Mouse (Mus musculus) megakaryocyte progenitor cell, adult 5-6 weeks (primary cell): ENCODE data around the gene Cdh4. TPM values are rescaled to one million over a fixed set of nuclear protein-coding genes. Genes with fewer than 3 reads are reported as not detected.

ENCODE experiments used
- ATAC-seq: replicated peaks from 2 replicates; pipeline ENCODE4 v1.8.0; 2016; ENCODE audit warnings: mild to moderate bottlenecking, moderate TSS enrichment, inconsistent platforms; ENCODE audit not compliant: poor library complexity
- total RNA-seq, 2 experiments: library from RNA; stranded (forward) in 1 of 2; stranded (reverse) in 1 of 2; fragments of 157-497, 149-512 nt in 1 of 2; fragments of 200-1000 nt in 1 of 2; gene quantifications; 2 replicates each; pipeline versions ENCODE4 v1.2.3 to v1.2.4; 2015 to 2017

Gene Cdh4
- total RNA-seq, 2 experiments from 2014 or later: not detected

DNA sequence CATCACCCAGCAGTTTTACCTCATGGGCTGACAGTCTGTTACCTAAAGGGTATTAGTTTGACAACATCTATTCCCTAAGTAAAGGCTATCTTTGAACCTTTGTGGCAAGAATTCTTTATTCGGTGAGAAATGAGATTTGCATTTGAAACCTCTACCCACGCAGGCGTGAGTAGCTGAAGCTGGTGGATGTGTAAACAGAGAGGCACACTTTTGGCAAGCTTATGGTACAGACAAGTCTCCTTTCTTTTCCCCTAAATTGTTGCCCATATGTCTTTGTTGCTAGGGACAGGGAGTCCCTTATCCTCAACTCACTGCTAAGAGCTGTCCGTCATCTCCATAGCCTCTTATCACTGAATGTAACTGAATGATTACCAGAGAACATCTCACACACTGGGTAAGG, 21.3 kb downstream of the Cdh4 start:
- no peak for ATAC-seq

DNA sequence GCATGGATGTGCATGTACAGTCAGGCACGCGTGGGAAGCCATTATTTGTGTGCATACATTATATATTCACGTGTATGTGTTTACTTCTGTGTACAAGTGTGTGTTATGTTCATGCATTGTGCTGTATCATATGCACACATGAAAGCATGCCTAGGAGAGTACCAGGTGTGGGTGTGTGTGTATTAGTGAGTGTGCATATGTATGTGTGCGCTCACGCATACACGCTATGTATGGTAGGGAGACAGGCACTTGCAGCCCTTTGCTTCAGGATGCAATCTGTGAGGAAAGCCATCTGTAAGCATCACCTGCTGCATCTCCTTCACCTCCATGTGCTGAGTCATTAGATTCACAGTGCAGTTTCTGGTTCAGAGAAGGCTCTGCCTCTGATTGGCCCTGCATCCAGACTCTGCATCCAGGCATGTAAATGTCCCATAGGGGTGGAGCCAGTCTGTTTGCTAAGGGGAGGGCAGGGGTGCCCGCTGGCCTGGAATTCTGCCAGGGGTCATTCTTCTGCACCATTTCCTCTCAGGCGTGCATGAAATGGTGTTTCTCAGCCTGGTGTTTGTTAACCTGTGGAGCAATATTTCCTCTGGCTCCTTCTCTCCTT, 25.7 kb downstream of the Cdh4 start:
- no peak for ATAC-seq

DNA sequence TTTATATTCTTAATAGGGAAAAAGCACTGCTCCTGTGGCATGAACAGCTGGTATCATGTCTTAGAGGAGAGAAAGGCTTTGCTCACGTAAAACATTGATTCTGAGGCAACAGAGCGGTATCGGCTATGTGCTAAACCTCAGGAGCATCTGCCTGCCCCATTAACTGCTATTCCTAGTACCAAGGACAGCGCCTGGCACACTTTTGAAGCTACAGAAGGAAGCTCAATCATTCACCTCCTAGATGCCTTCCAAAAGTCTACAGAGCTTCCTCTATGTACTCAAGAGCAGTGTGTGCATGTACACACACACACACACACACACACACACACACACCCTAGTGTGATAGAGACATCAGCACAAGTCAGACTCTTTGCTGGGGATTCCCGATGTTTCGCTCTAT, 34.4 kb downstream of the Cdh4 start:
- ATAC-seq: no peak

DNA sequence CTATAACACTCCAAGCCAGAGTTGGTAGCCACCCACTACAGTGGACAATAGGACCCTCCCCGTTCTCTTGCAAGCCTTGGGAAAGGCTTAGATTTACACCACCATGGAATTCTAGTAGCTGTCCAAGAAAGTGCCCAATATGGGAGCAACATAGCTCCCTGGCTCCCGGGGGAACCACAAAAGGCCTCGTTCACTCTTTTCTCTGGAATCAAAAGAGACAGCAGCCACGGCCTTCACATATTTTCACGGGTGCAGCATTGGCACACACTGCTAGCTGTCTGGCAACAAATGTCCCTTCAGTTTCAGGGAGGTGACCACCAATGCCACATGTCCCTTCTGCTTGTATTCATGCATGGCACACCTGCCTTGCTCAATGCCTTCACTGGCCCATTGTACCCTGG, 38.6 kb downstream of the Cdh4 start:
- no peak for ATAC-seq

DNA sequence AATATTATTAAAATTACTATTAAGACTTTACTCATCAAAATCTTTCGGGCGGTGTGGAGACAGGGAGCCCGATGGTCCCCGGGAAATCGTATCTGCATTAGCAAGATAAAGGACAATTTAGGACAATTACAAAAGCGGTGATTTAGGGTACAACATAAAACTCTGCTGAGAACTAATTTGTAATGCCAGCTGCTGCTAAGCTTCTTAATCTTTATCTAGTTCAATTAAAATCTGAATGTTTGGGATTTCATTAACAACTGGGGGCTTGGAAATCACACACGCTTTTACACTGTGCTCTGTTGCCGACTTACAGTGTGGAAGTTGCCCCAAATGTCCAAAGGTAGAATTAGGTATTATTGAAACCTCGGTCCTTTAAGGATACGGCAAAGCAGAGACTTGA, 39.1 kb downstream of the Cdh4 start:
- no peak for ATAC-seq

DNA sequence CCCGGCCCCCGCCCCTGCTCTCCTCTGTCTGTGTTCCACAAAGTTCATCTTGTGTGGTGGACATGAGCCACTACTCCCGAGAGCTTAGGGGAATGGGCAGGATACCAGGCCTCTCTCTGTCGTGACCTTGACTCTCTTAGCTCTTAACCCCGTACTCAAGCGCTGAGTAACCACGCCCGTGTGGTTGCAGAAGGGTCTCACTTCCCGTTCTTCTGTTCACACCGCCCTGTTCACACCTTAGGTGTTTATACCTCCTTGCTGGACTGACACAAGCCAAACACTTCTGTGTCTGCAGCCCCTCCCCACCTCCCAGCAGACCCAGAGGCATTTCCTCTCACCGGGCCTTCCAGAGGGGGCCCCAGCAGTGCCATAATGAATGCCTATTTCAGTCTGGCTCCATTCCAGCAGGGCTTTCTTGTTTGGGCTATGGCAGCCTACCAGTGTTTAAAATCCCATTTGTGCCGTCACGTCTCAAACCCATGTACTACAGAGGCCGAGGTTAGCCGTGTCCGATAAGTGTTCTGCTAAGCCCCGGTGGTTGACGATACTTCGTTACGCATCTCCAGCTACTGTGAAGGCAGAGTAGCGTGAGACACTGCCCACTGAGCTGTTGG, 46.4 kb downstream of the Cdh4 start:
- ATAC-seq: no peak

DNA sequence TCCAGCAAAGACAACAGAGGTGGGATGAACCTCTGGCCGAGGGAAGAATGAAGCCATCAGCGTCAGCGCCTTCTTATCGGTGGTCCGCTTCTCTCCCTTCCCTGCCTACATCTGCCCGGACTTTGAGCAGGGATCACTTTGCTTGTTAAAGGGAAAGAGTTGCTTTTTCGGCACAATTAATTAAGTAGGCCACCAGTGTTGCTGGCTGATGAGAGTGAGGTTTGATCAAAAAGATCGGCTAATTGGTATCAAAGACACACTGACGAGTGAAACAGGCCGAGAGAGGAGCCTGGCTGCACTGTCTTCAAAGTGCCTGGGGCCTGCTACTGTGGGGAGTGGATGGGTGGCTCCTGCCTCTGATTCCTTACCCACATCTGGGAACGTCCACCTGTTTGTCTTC, 49.7 kb downstream of the Cdh4 start:
- no peak for ATAC-seq

DNA sequence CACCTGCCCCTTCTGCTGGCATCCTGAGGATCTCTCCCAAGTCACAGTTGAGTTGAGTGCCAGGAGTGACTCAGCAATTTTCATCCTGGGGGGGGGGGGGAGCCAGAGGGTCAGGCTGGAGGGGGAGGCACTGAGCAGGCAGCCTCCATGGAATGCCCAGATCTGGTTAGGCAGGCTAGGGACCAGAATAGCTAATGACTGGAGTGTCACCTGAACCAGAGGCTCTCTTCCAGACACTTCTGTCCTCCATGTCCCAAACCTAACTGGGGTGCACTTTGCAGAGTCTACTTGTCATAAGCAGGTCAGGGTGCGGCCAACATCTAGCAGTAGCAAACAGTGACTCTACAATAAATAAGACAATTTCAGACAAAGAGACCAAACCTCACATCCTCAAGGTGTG, 52.0 kb downstream of the Cdh4 start:
- no peak for ATAC-seq

DNA sequence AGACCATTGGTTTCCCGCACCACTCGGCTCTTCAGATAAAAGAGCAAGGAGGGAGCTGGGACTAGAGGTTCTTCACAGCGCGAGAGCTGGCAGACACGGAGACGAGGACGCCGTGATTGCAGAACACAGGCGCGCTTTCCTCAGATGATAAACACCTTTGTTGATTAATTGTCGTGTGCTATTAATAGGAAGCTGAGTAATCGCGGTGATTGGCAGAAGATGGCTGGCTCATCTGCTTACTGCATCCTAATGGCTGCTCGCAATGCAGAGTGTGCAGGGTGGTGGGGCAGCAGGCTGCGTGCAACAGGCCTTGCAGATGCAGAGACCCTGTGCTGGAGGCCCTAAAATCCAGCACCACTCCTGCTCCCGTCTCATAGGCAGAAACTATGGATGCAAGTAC, 68.2 kb downstream of the Cdh4 start:
- no peak for ATAC-seq

DNA sequence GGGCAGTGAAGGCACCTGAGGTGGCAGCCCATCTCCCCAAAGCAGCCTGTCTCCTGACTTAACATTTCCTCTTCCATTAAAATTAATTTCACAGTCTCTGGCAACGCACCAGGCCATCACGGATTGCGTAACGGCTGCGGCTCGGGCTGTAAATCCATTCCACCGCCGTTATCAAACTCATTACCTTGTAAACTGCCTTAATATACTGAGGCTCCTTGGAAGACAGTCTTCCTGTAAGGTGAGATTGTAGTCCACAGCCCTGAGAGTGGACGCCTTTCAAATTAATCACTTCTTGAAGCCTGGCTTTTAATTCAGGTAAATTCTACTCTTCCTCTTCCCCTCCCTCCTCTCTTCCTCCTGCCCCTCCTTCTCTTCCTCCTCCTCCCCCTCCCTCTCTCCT, 74.3 kb downstream of the Cdh4 start:
- no peak for ATAC-seq

DNA sequence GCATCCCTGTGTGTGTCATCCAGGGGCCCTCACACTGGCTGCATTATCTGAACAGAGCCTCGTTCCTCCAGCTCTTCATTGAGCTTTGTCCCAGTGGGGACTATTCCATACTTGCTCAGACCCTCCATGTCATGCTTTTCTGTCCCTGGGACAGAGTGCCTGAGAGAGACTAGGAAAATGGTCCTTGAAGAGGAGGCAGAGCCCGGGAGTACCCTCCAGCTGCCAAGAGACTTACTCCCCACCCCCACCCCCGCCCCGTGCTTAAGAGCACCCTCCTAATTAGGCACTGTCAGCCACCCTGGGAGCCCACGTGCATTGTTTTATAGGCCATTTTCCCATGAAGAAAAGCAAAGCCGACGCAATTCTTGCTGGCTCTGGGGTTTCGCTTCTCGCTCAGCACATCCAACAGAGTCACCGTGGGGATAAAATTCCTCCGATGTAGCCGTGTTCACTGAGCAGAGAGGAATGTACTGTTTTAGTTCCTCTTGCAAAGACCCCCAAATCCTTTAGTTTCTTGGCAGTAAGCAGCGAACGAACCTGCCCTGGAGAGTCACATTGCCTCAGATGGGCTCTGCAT, 76.3 kb downstream of the Cdh4 start:
- no peak for ATAC-seq

DNA sequence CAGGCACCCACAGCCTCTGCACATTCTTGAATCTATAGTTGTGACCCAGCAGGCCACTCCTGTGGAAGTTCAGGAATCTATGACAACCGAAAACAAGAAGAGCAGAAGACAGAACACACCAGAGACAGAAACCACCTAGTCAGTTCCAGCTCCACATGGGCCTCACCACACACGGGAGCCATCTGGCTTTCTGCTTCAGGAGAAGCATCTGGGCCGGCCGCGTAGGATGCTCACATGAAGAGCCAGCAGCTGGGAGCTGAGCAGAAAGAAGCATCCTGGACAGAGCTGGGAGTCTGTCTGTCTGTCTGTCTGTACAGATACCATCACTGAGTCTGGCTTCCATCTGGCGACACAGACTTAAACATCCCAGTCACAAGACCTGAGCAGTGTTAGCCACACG, 76.9 kb downstream of the Cdh4 start:
- ATAC-seq: no peak

DNA sequence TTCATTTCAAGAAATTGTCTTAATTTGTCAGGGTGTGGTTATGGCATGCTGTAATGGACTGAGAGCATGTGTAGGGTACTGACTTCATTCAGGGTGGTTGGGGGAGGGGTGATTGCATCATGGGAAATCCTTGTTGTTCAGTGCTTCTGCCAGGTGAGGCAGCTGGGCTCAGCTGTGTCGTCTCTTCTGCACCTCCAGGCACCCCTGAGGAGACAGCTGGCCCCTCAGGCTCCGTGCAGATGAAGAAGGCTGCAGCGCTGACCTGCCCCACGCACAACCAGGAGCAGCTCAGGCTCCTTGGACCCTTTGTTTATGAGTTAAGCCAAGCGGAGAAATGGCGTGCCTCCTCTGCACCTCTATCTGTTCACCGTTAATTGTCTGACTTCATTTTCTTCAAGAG, 77.7 kb downstream of the Cdh4 start:
- no peak for ATAC-seq

DNA sequence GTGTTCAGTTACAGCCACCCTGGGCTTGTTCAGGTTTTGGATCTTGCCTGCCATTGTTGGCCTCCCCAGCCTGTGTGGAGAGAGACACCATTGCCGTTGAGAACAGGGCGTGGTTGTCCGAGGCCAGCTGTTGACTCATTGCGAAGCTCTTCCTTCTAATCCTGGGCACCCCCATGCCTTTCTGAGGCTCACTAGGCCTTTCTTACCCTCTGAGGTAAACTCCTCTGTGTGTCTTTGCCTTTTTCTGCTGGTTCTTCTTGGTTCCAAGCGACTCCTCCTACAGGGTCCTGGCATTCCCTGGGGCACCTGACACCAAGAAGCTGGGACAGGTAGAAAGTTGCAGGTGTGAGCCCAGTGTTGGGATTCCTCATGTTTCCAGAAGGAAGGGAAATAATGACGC, 78.7 kb downstream of the Cdh4 start:
- no peak for ATAC-seq

DNA sequence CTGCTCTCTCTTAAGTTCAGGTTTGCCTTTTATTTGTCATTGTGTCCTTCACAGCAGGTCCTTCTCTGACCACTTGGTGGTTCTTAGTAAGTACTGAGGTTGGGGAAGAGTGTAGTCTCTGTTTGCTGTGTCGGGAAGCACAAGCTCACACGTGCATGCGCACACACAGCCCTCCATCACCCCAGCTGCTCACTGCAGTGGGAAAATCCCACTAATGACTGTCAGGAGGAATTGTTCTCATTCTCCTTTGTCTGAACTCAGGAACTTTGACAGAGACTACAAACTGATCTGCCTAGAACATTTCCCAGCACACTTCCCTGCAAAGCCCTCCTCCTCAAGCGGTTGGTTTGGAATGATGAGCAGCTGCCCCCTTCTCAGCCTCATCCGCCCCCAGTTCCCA, 79.2 kb downstream of the Cdh4 start:
- no peak for ATAC-seq

DNA sequence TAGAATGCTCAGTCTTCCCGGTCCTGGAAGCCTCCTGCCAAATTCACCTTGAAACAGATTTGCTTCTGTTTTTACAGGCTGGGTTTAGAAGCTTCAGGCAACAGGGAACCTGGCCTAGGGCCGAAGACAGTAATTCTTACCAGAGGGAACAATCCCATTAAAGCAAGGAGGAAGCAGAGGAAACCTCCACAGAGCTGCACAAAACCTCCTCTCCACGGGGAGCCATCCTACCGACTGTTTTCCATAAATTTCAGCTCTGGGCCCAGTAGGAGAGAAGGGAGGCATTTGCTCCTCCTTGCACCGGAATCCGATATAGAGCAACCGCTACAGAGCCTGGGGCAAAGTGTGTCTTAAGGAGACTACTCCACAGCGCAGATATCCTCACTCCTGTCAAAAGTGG, 79.9 kb downstream of the Cdh4 start:
- no peak for ATAC-seq

DNA sequence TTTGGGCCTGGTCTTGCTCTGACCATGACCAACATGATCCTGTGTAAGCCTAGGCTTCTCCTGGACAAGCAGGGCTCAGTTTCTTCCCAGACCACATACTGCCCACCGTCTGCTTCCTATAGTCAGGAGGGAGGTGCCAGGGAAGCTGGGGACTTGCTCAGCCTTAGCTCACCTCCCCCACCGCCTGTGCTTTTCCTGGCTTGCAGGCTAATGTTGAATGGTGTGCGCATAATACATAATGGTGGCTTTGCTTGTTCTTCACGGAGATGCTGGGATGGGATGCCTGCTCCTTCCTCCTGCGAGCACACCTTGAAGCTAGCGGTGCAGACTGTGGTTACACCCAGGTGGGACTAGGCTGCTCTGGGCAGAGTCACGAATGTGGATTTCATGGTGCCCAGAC, 84.7 kb downstream of the Cdh4 start:
- ATAC-seq: no peak

DNA sequence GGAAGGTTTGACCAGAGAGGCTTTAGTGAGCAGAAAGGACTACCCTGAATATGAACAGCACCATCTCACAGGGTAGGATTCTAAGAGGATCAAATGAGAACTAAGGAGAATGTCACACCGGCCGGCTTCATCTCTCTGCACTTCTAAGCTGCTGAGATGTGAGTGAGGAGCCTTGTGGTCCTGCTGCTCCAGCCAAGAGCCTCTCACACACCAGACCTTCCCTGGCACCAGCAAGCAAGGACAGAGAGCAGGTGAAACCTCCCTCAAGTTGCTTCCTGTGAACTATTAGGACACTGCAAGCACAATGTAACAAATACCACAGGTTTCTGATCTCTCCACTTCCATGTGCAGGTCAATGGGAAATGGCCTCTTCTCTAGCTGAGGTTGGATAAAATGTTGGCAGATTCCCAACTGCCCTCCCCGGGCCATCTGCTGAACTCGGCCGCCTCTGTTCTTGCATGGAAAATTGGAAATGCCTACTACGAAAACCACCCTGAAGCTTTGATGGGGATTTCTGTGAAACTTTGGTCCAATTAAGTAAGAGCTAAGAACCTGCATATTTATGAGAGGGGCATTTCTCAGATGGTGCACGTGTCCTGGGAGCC, 88.3 kb downstream of the Cdh4 start:
- ATAC-seq: no peak

DNA sequence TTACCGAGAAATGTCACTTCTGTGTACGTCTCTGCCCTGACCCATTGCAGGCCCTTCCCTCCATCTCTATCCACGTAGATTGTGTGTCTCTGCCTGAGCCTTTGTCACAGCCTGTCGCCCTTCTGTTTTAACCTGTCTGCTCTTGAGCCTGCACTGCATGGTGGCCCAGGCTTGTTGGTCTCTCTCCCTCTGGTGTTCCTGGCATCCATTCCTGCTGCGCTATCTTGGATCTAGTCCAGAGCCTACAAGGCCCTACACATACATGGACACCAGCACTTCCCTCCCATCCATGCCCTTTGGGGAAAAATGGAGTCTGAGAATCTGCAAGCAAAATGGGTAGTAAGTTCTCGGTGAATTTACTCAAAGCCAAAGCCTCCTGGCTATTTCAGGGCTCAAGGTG, 91.0 kb downstream of the Cdh4 start:
- no peak for ATAC-seq

DNA sequence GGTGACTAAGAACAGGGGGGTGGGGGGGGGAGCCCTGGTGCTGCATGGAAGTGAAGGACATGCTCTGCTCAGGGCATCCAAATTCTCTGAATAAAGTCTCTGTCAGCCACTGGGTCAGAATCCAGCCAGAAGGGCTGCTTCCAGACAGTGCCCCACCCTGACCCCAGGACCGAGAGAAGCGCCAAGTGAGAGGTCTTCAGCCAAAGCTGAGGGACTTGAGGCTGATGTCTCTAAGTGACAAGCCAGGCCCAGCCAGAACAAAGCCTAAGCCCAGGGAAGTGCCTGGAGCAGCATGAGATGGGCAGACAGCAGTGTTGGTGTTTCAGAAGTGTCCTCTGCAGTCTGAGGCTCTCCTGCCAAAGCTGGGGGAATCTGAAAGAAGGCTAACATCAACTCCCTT, 91.7 kb downstream of the Cdh4 start:
- no peak for ATAC-seq

DNA sequence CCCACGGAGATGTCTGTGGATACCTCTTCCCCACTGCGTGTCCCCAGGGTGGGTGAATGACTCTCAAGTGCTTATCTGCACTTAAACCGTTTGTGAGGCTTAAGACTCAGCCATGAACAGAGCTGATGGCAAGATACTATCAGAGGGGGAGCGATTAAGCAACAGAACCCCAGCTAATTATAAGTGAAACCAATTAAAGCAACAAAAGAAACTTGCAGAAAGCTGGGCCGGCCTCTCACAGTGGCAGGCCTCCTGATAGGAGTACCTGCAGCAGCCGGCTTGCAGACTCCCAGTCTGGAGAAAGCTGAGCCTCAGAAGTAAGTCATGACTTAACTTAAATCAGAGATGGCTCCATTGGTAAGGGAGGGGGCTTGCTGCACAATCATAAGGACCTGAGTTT, 93.0 kb downstream of the Cdh4 start:
- ATAC-seq: no peak

DNA sequence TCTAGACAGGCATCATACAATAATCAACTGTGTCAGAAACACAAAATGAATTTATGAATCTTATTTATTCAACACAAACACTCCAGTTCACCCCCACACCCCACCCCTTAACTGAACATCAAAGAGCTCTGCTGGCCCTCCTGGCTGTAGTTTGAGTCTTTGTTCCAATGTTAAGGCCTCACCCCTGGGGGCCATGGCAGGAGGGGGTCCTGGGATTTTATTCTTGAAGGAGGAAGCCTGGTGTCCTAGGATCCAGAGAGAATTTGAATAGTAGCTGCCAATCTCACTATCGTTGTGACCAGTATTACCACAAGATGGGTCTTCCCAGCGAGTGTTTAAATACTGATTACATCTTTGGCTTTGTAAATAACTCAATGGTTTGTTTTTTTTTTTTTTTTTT, 94.5 kb downstream of the Cdh4 start:
- no peak for ATAC-seq

DNA sequence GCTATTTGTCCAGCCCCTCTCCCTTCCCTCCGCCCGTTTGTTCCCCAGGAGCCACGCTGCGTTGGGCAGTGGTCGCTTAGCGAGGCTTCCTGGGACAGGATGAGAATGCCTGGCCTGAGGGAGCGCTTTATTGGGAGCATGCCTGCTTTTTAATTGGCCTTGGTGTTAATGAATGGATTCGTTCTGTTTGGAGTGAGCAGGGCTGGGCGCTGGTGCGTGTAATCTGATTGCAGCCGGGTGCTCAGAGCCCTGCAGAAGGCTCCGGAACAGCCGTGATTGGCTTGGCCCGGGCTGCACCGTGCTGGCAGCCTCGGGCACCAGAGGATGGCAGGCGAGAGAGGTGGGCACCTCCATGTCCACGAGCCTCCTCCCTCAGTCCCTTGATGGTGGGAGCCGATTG, 95.2 kb downstream of the Cdh4 start:
- no peak for ATAC-seq
